Mouse (Mus musculus) right cerebral cortex, postnatal 10 days (tissue): ENCODE results near the gene Mrpl11.
A peak's percentile ranks its signal among the peaks of the same experiment; 100 is the strongest.
"Not testable (repeated sequence)": the region's sequence is repeated elsewhere in the genome, so short reads cannot be mapped to it uniquely, and the experiment has no call there.

Experiments
- DNase-seq, 2 experiments: peaks; one replicate each; pipeline ENCODE4 v3.0.0; 2021; ENCODE audit warnings: low spot score in 2 of 2

The Mrpl11 gene

GRCm38 (mm10) chr19:4961928-4962601 is at the start of gene Mrpl11:
Mrpl11 (plus strand) TSS chr19:4962147.
- DNase-seq = peak; percentile 93 to 96

- no peak for DNase-seq
Measured at GRCm38 (mm10) chr19:4915924-4916603, 45.9 kb upstream of the Mrpl11 start.

GRCm38 (mm10) chr19:4916827-4917226 is 45.1 kb upstream of the Mrpl11 start:
- no peak for DNase-seq

GRCm38 (mm10) chr19:4919652-4920051 is 42.3 kb upstream of the Mrpl11 start:
- DNase-seq = no peak

- no peak for DNase-seq
Measured at GRCm38 (mm10) chr19:4925121-4925860, 36.7 kb upstream of the Mrpl11 start.

- peak; percentile 99 for DNase-seq
Measured at GRCm38 (mm10) chr19:4927904-4928531, 33.9 kb upstream of the Mrpl11 start, which contains the start of gene Dpp3. Dpp3 (minus strand) TSS chr19:4928287.

GRCm38 (mm10) chr19:4928781-4929180 is 33.2 kb upstream of the Mrpl11 start:
- DNase-seq = peak in 1 of 2 experiments; percentile 44

GRCm38 (mm10) chr19:4936896-4937295 is 25.1 kb upstream of the Mrpl11 start:
- no peak for DNase-seq

GRCm38 (mm10) chr19:4937444-4938310 is 24.3 kb upstream of the Mrpl11 start:
- DNase-seq = no peak

- peak; percentile 83 to 86 for DNase-seq
Measured at GRCm38 (mm10) chr19:4942551-4943252, 19.2 kb upstream of the Mrpl11 start, which contains the start of gene Peli3. Peli3 (minus strand) TSS chr19:4943127.

- DNase-seq = peak; percentile 40 to 49
Measured at GRCm38 (mm10) chr19:4943253-4943588, 18.7 kb upstream of the Mrpl11 start.

GRCm38 (mm10) chr19:4945540-4945939 is 16.4 kb upstream of the Mrpl11 start:
- DNase-seq = no peak

- not testable (repeated sequence) for DNase-seq
Measured at GRCm38 (mm10) chr19:4948641-4949040, 13.3 kb upstream of the Mrpl11 start.

- DNase-seq = no peak
Measured at GRCm38 (mm10) chr19:4968236-4968635, 6.3 kb downstream of the Mrpl11 start.

GRCm38 (mm10) chr19:4981767-4982166 is 19.8 kb downstream of the Mrpl11 start:
- peak; percentile 79 to 81 for DNase-seq

- peak; percentile 75 to 85 for DNase-seq
Measured at GRCm38 (mm10) chr19:4989013-4989412, 27.1 kb downstream of the Mrpl11 start.

- peak; percentile 91 to 92 for DNase-seq
Measured at GRCm38 (mm10) chr19:4989434-4990255, 27.7 kb downstream of the Mrpl11 start.

- DNase-seq = no peak
Measured at GRCm38 (mm10) chr19:4990256-4990625, 28.3 kb downstream of the Mrpl11 start, which contains the start of gene Npas4. Npas4 (minus strand) TSS chr19:4990316.

- peak; percentile 77 to 81 for DNase-seq
Measured at GRCm38 (mm10) chr19:4990716-4991115, 28.8 kb downstream of the Mrpl11 start.
